Mouse (Mus musculus) layer of hippocampus, postnatal 36 days (tissue): ENCODE measurements around the gene 5830411N06Rik. TPM values are rescaled to one million over a fixed set of nuclear protein-coding genes. Genes with fewer than 3 reads are reported as not detected.

Experiments
- total RNA-seq, 2 experiments: library from RNA; stranded (reverse); gene quantifications; 2 replicates each; pipeline ENCODE4 v1.2.3; 2021

5830411N06Rik gene
- total RNA-seq, 2 experiments from 2014 or later: 0.17 to 0.18 TPM

Other genes starting within 250 kb of the 5830411N06Rik start
- 10 to 100 TPM; 23.7 to 30.7 TPM for gene Zfp511, start 210.9 kb upstream of the 5830411N06Rik start, total RNA-seq
- gene Tubgcp2, start 210.6 kb upstream of the 5830411N06Rik start, total RNA-seq: 10 to 100 TPM; 34.8 to 36.3 TPM
- under 1 TPM in 1 of 2 experiments, not detected in 1; 0.18 TPM for gene Msx3, start 198.2 kb upstream of the 5830411N06Rik start, total RNA-seq
- gene Caly, start 164.7 kb upstream of the 5830411N06Rik start, total RNA-seq: 100 to 1,000 TPM; 242 to 255 TPM
- gene Prap1, start 153.9 kb upstream of the 5830411N06Rik start, total RNA-seq: not detected
- gene Fuom, start 144.8 kb upstream of the 5830411N06Rik start, total RNA-seq: 10 to 100 TPM; 47.0 to 50.7 TPM
- 1 to 10 TPM; 3.0 to 3.4 TPM for gene Paox, start 131.5 kb upstream of the 5830411N06Rik start, total RNA-seq
- 10 to 100 TPM; 60.2 to 61.0 TPM for gene Echs1, start 130.8 kb upstream of the 5830411N06Rik start, total RNA-seq
- gene Mtg1, start 109.7 kb upstream of the 5830411N06Rik start, total RNA-seq: 10 to 100 TPM; 23.0 to 27.3 TPM
- 100 to 1,000 TPM; 165 to 170 TPM for gene Sprn, start 92.4 kb upstream of the 5830411N06Rik start, total RNA-seq
- not detected for gene Olfr522, start 82.5 kb upstream of the 5830411N06Rik start, total RNA-seq
- under 1 TPM; 0.10 to 0.18 TPM for gene Olfr523, start 74.1 kb upstream of the 5830411N06Rik start, total RNA-seq
- not detected for gene Olfr524, start 41.3 kb upstream of the 5830411N06Rik start, total RNA-seq
- gene Cd163l1, start 29.0 kb upstream of the 5830411N06Rik start, total RNA-seq: under 1 TPM; 0.43 to 0.70 TPM
- not detected for gene Olfr525, start 73.6 kb downstream of the 5830411N06Rik start, total RNA-seq
- gene Olfr527, start 86.7 kb downstream of the 5830411N06Rik start, total RNA-seq: not detected
- not detected for gene Olfr60, start 114.4 kb downstream of the 5830411N06Rik start, total RNA-seq
- not detected for gene Olfr530, start 129.0 kb downstream of the 5830411N06Rik start, total RNA-seq
- gene Olfr531, start 155.6 kb downstream of the 5830411N06Rik start, total RNA-seq: not detected
- not detected for gene Olfr532, start 174.4 kb downstream of the 5830411N06Rik start, total RNA-seq
- not detected for gene Olfr533, start 216.1 kb downstream of the 5830411N06Rik start, total RNA-seq
- under 1 TPM; 0.25 to 0.51 TPM for gene Olfr535, start 236.9 kb downstream of the 5830411N06Rik start, total RNA-seq